Mouse (Mus musculus): ENCODE results near the gene Flg2. TPM values are rescaled to one million over a fixed set of nuclear protein-coding genes. Genes with fewer than 3 reads are reported as not detected.

The Flg2 gene
- polyA plus RNA-seq (2015; fragmentation: Nextera tagmentation; extraction: Ambion mirVana) = not detected in 2 replicates

DNA sequence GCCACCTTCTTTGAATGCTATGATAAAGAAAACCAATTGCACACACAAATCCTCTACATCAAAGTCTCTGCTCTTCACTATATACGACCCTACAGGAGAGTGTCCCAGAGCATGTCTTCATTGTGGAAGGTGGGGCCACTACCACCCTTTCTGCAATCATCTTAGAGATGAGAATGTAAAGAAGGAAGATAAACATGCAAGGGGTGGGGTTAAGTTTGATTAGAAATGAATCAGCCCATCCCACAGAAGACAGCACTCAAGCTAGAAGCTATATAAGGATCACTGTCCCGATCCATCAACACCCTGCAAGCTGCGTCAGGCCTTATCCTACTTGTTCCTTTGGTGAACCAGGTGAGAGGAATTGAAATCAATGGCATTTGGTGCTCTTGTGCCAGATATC is at the start of gene Flg2:
Flg2 (plus strand) TSS at position 301 of the 400 bp plus-strand sequence.
- Histone ChIP-seq H3K27ac (ENCODE audit: low read length) (no peak within 1 kb of the TSS), H3K4me2 (replicated peaks; ENCODE audit: low read depth, low read length) (no peak within 1 kb of the TSS), H3K36me3 (ENCODE audit: insufficient read depth, low read length) (no peaks in the 10 kb centered on the region), H3K4me3 (ENCODE audit: low read length) (no peak within 1 kb of the TSS), H3K4me1 (ENCODE audit: insufficient read depth, low read length) (no peaks in the 10 kb centered on the region), H3K9ac (replicated peaks; ENCODE audit: low read length) (no peak within 1 kb of the TSS), H3K9me3 (ENCODE audit: low read length) (no peaks in the 10 kb centered on the region), H3K27me3 (ENCODE audit: insufficient read depth, low read length) (no peaks in the 10 kb centered on the region)
- WGBS = 76% methylated on average over 3 of the region's 3 CpGs
- no peak for ATAC-seq (ENCODE audit: low FRiP score, low TSS enrichment)

DNA sequence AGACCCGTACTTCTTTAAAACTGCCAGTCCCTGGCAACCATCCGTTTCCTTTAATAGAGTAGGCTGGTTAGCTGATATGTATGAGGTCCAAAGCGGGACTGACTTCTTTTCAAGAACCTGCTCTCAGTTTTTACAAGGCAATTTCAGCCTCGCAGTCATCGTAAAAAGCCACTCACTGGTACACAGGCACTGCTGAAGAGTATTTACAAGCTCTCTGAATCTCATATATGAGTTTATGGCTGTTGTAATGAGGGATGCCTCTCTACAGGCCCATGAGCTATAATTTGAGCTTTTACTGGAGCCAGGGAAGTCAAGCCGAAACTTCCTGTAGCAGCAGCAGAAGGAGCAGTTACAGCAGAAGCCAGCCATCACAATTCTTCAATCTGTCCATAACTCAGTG is 34.6 kb upstream of the Flg2 start:
- no peak for ATAC-seq (ENCODE audit: low FRiP score, low TSS enrichment)
- Histone ChIP-seq H3K36me3 (ENCODE audit: insufficient read depth, low read length) (no peaks in the 10 kb centered on the region), H3K4me2 (replicated peaks; ENCODE audit: low read depth, low read length) (no peak overlapping the region), H3K4me1 (ENCODE audit: insufficient read depth, low read length) (no peaks in the 10 kb centered on the region), H3K27me3 (ENCODE audit: insufficient read depth, low read length) (no peaks in the 10 kb centered on the region), H3K9ac (replicated peaks; ENCODE audit: low read length) (no peak overlapping the region), H3K9me3 (ENCODE audit: low read length) (no peaks in the 10 kb centered on the region), H3K4me3 (ENCODE audit: low read length) (no peak overlapping the region), H3K27ac (ENCODE audit: low read length) (no peak overlapping the region)
- 32% methylated on average over 6 of the region's 6 CpGs for WGBS

DNA sequence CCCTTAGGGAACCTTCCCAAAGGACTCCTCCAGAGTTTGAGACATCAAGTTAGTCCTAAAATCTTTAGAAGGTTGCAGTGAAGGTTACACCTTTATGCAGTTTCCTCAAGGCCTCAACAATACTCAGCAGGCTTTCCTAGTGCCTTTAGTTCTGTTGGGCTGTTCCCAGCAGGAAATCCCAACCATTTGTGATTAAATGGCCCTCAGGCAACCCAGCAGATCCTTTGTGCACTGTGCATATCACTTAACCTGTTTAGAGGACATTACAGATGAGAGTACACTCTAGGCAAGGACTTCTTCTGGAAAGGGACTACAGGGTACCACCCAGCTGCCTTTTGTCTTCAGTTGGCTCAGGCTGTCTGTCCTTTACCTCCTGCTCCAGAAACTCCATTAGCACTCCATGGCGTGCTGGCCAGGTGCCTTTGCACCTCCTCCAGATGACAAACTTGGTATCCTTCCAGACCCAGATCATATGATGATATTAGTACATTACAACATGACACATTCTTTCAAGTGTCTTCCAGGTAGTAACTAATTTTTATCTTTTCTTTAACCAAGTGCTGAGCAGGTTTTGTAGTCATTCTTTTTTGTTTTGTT is 34.0 kb upstream of the Flg2 start:
- H3K9me3 ChIP-seq (ENCODE audit: low read length) = no peaks in the 10 kb centered on the region
- no peaks in the 10 kb centered on the region for H3K36me3 ChIP-seq (ENCODE audit: insufficient read depth, low read length)
- H3K4me1 ChIP-seq (ENCODE audit: insufficient read depth, low read length) = no peaks in the 10 kb centered on the region
- H3K4me3 ChIP-seq (ENCODE audit: low read length) = no peak overlapping the region
- ATAC-seq (ENCODE audit: low FRiP score, low TSS enrichment) = no peak
- 50% methylated on average over 1 of the region's 1 CpGs for WGBS
- no peak overlapping the region for H3K27ac ChIP-seq (ENCODE audit: low read length)
- no peaks in the 10 kb centered on the region for H3K27me3 ChIP-seq (ENCODE audit: insufficient read depth, low read length)
- no peak overlapping the region for H3K9ac ChIP-seq (replicated peaks; ENCODE audit: low read length)
- H3K4me2 ChIP-seq (replicated peaks; ENCODE audit: low read depth, low read length) = no peak overlapping the region

DNA sequence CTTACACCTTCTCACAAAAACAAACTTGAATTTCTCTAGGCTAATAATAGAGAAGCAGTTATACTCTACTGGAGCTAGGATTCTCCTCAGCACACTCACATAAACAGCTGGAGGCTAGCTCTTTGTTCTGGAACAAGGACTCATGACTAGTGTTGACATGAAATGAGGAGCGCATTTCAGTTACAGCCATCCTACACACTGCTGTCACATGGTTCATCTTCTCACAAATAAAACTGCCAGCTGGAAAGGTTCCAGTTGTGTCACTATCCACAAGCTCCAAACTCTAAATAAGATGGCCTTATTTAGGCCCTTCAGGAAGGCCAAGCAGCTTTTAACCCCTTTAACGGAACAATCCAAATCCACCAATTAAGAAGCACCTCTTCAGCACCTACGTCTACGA is 16.2 kb upstream of the Flg2 start:
- no peak for ATAC-seq (ENCODE audit: low FRiP score, low TSS enrichment)
- Histone ChIP-seq H3K36me3 (ENCODE audit: insufficient read depth, low read length) (no peaks in the 10 kb centered on the region), H3K4me1 (ENCODE audit: insufficient read depth, low read length) (no peaks in the 10 kb centered on the region), H3K27me3 (ENCODE audit: insufficient read depth, low read length) (no peaks in the 10 kb centered on the region), H3K4me2 (replicated peaks; ENCODE audit: low read depth, low read length) (no peak overlapping the region), H3K27ac (ENCODE audit: low read length) (no peak overlapping the region), H3K9ac (replicated peaks; ENCODE audit: low read length) (no peak overlapping the region), H3K9me3 (ENCODE audit: low read length) (no peaks in the 10 kb centered on the region), H3K4me3 (ENCODE audit: low read length) (no peak overlapping the region)
- WGBS = 74% methylated on average over 4 of the region's 4 CpGs

DNA sequence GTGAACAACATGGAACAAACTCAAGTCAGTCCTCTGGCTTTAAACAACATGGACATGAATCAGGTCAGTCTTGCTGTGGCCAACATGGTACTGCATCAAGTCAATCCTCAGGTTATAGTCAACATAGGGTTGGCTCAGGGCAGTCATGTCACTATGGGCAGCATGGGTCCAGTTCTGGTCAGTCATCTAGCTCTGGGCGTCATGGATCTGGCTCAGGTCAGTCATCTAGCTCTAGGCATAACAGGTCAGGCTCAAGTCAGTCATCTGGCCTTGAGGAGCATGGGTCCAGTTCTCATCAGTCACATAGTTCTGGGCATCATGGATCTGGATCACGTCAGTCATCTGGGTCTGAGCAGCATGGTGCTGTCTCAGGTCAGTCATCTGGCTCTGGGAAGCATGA is 4.9 kb downstream of the Flg2 start:
- H3K4me2 ChIP-seq (replicated peaks; ENCODE audit: low read depth, low read length) = no peak overlapping the region
- H3K9ac ChIP-seq (replicated peaks; ENCODE audit: low read length) = no peak overlapping the region
- no peak overlapping the region for H3K4me3 ChIP-seq (ENCODE audit: low read length)
- H3K4me1 ChIP-seq (ENCODE audit: insufficient read depth, low read length) = no peaks in the 10 kb centered on the region
- H3K36me3 ChIP-seq (ENCODE audit: insufficient read depth, low read length) = no peaks in the 10 kb centered on the region
- 81% methylated on average over 2 of the region's 2 CpGs for WGBS
- H3K27me3 ChIP-seq (ENCODE audit: insufficient read depth, low read length) = no peaks in the 10 kb centered on the region
- peaks cover 17% of the 10 kb centered on the region for H3K9me3 ChIP-seq (ENCODE audit: low read length)
- 0 out of 2 replicates have a peak, but pooled peaks have one; percentile 15 for ATAC-seq (ENCODE audit: low FRiP score, low TSS enrichment)
- H3K27ac ChIP-seq (ENCODE audit: low read length) = no peak overlapping the region

DNA sequence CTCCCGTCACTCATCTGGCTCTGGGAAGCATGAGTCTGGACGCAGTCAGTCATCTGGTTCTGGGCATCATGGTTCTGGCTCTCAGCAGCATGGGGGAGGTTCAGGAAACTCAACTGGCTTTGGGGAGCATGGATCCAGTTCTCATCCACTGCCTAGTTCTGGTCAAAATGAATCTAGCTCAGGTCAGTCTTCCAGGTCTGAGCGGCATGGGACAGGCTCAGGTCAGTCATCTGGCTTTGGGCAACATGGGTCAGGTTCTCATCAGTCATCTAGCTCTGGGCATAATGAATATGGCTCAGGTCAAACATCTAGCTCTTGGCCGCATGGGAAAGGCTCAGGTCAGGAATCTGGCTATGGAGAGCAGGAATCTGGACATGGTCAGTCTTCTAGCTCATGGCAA is 5.4 kb downstream of the Flg2 start:
- Histone ChIP-seq H3K9ac (replicated peaks; ENCODE audit: low read length) (no peak overlapping the region), H3K27me3 (ENCODE audit: insufficient read depth, low read length) (no peaks in the 10 kb centered on the region), H3K27ac (ENCODE audit: low read length) (no peak overlapping the region), H3K4me1 (ENCODE audit: insufficient read depth, low read length) (no peaks in the 10 kb centered on the region), H3K36me3 (ENCODE audit: insufficient read depth, low read length) (no peaks in the 10 kb centered on the region), H3K4me2 (replicated peaks; ENCODE audit: low read depth, low read length) (no peak overlapping the region), H3K9me3 (ENCODE audit: low read length) (peaks cover 17% of the 10 kb centered on the region), H3K4me3 (ENCODE audit: low read length) (no peak overlapping the region)
- 0 out of 2 replicates have a peak, but pooled peaks have one; percentile 23 for ATAC-seq (ENCODE audit: low FRiP score, low TSS enrichment)
- WGBS = 96% methylated on average over 4 of the region's 4 CpGs

Other genes with a start within 250 kb of the Flg2 start
- gene Lce3d, start 239.9 kb upstream of the Flg2 start, polyA plus RNA-seq (2015; fragmentation: Nextera tagmentation; extraction: Ambion mirVana) = not detected in 2 replicates
- not detected in 2 replicates for gene Lce3e, start 230.2 kb upstream of the Flg2 start, polyA plus RNA-seq (2015; fragmentation: Nextera tagmentation; extraction: Ambion mirVana)
- not detected in 2 replicates for gene Lce3f, start 205.1 kb upstream of the Flg2 start, polyA plus RNA-seq (2015; fragmentation: Nextera tagmentation; extraction: Ambion mirVana)
- gene Crct1, start 181.6 kb upstream of the Flg2 start, polyA plus RNA-seq (2015; fragmentation: Nextera tagmentation; extraction: Ambion mirVana) = 0.39 and 0.42 TPM in 2 replicates
- gene Lce1m, start 178.2 kb upstream of the Flg2 start, polyA plus RNA-seq (2015; fragmentation: Nextera tagmentation; extraction: Ambion mirVana) = not detected in 2 replicates
- not detected in 2 replicates for gene Gm4858, start 128.5 kb upstream of the Flg2 start, polyA plus RNA-seq (2015; fragmentation: Nextera tagmentation; extraction: Ambion mirVana)
- gene Crnn, start 52.5 kb upstream of the Flg2 start, polyA plus RNA-seq (2015; fragmentation: Nextera tagmentation; extraction: Ambion mirVana) = not detected in 2 replicates
- gene Flg, start 76.2 kb downstream of the Flg2 start, polyA plus RNA-seq (2015; fragmentation: Nextera tagmentation; extraction: Ambion mirVana) = 0.44 TPM in 2 replicates
- 0.04 and 0.07 TPM in 2 replicates for gene Hrnr, start 122.5 kb downstream of the Flg2 start, polyA plus RNA-seq (2015; fragmentation: Nextera tagmentation; extraction: Ambion mirVana)
- gene Rptn, start 196.4 kb downstream of the Flg2 start, polyA plus RNA-seq (2015; fragmentation: Nextera tagmentation; extraction: Ambion mirVana) = 0.10 TPM in 1 of 2 replicates, not detected in the other
- gene Tchh, start 245.1 kb downstream of the Flg2 start, polyA plus RNA-seq (2015; fragmentation: Nextera tagmentation; extraction: Ambion mirVana) = 5.7 and 6.7 TPM in 2 replicates